Mouse (Mus musculus): Measurements from ENCODE around the gene Palm3. TPM values are rescaled to one million over a fixed set of nuclear protein-coding genes. Genes with fewer than 3 reads are reported as not detected.

Palm3 gene
- polyA plus RNA-seq, 1 experiment from 2014 or later, result 3.6 TPM

- Histone ChIP-seq H3K27me3 (replicated peaks; ENCODE audit: control insufficient read depth, insufficient read depth, low read length) (no peaks in the 10 kb centered on the region), H3K4me3 (ENCODE audit: low read depth, low read length) (no peak overlapping the region), H3K4me2 (ENCODE audit: low read depth, low read length) (no peak overlapping the region), H3K36me3 (ENCODE audit: control insufficient read depth, insufficient read depth, low read length) (no peaks in the 10 kb centered on the region), H3K9ac (ENCODE audit: low read depth, low read length) (no peak overlapping the region), H3K9me3 (ENCODE audit: control insufficient read depth, low read length) (no peaks in the 10 kb centered on the region), H3K27ac (replicated peaks; ENCODE audit: low read depth, low read length) (no peak overlapping the region), H3K4me1 (ENCODE audit: control insufficient read depth, insufficient read depth, low read length) (no peaks in the 10 kb centered on the region)
- WGBS, result 72% methylated on average over 2 of the region's 2 CpGs
- no peak for ATAC-seq (ENCODE audit: low read depth)
- DNase-seq (ENCODE audit: low spot score), result no peak
Observed at GRCm38 (mm10) chr8:84060245-84060644, 39.0 kb downstream of the Palm3 start.

GRCm38 (mm10) chr8:84063861-84064610 lies 42.8 kb downstream of the Palm3 start:
- no peak overlapping the region for H3K9ac ChIP-seq (ENCODE audit: low read depth, low read length)
- no peak for ATAC-seq (ENCODE audit: low read depth)
- H3K36me3 ChIP-seq (ENCODE audit: control insufficient read depth, insufficient read depth, low read length), result no peaks in the 10 kb centered on the region
- peaks cover 7% of the 10 kb centered on the region for H3K4me1 ChIP-seq (ENCODE audit: control insufficient read depth, insufficient read depth, low read length)
- H3K9me3 ChIP-seq (ENCODE audit: control insufficient read depth, low read length), result no peaks in the 10 kb centered on the region
- WGBS, result 60% methylated on average over 8 of the region's 8 CpGs
- H3K4me2 ChIP-seq (ENCODE audit: low read depth, low read length), result no peak overlapping the region
- no peak for DNase-seq (ENCODE audit: low spot score)
- no peaks in the 10 kb centered on the region for H3K27me3 ChIP-seq (replicated peaks; ENCODE audit: control insufficient read depth, insufficient read depth, low read length)
- no peak overlapping the region for H3K4me3 ChIP-seq (ENCODE audit: low read depth, low read length)
- no peak overlapping the region for H3K27ac ChIP-seq (replicated peaks; ENCODE audit: low read depth, low read length)

GRCm38 (mm10) chr8:84065037-84065436 lies 43.8 kb downstream of the Palm3 start, which contains the start of gene Gm10643:
Gene Gm10643 (minus strand): TSS chr8:84065137.
- no peak for DNase-seq (ENCODE audit: low spot score)

GRCm38 (mm10) chr8:84065457-84066072 lies 44.3 kb downstream of the Palm3 start:
- Histone ChIP-seq H3K4me1 (ENCODE audit: control insufficient read depth, insufficient read depth, low read length) (peaks cover 7% of the 10 kb centered on the region), H3K36me3 (ENCODE audit: control insufficient read depth, insufficient read depth, low read length) (no peaks in the 10 kb centered on the region), H3K27ac (replicated peaks; ENCODE audit: low read depth, low read length) (peak overlapping the region; percentile 83), H3K9ac (ENCODE audit: low read depth, low read length) (peak overlapping the region; percentile 81), H3K27me3 (replicated peaks; ENCODE audit: control insufficient read depth, insufficient read depth, low read length) (no peaks in the 10 kb centered on the region), H3K9me3 (ENCODE audit: control insufficient read depth, low read length) (no peaks in the 10 kb centered on the region), H3K4me3 (ENCODE audit: low read depth, low read length) (peak overlapping the region; percentile 95), H3K4me2 (ENCODE audit: low read depth, low read length) (peak overlapping the region; percentile 83)
- no peak for DNase-seq (ENCODE audit: low spot score)
- no peak for ATAC-seq (ENCODE audit: low read depth)
- 29% methylated on average over 5 of the region's 5 CpGs for WGBS

More at GRCm38 (mm10) chr8:84065037-84065436, 43.8 kb downstream of the Palm3 start, which contains the start of gene Gm10643:
- H3K27ac ChIP-seq (replicated peaks; ENCODE audit: low read depth, low read length), result peak within 1 kb of the TSS; percentile 83
- H3K4me1 ChIP-seq (ENCODE audit: control insufficient read depth, insufficient read depth, low read length), result peaks cover 7% of the 10 kb centered on the region
- no peaks in the 10 kb centered on the region for H3K9me3 ChIP-seq (ENCODE audit: control insufficient read depth, low read length)
- peak within 1 kb of the TSS; percentile 81 for H3K9ac ChIP-seq (ENCODE audit: low read depth, low read length)
- 85% methylated on average over 1 of the region's 1 CpGs for WGBS
- peak within 1 kb of the TSS; percentile 83 for H3K4me2 ChIP-seq (ENCODE audit: low read depth, low read length)
- H3K4me3 ChIP-seq (ENCODE audit: low read depth, low read length), result peak within 1 kb of the TSS; percentile 95
- H3K36me3 ChIP-seq (ENCODE audit: control insufficient read depth, insufficient read depth, low read length), result no peaks in the 10 kb centered on the region
- ATAC-seq (ENCODE audit: low read depth), result no peak
- H3K27me3 ChIP-seq (replicated peaks; ENCODE audit: control insufficient read depth, insufficient read depth, low read length), result no peaks in the 10 kb centered on the region

GRCm38 (mm10) chr8:84066291-84066930 lies 45.1 kb downstream of the Palm3 start, which contains the start of gene Rfx1:
Gene Rfx1 (plus strand): TSS chr8:84066834.
- H3K9me3 ChIP-seq (ENCODE audit: control insufficient read depth, low read length), result no peaks in the 10 kb centered on the region
- DNase-seq (ENCODE audit: low spot score) (peak; percentile 100), ATAC-seq (ENCODE audit: low read depth) (peak; percentile 98)
- WGBS, result under 1% methylated on average over 44 of the region's 51 CpGs
- no peaks in the 10 kb centered on the region for H3K36me3 ChIP-seq (ENCODE audit: control insufficient read depth, insufficient read depth, low read length)
- H3K4me3 ChIP-seq (ENCODE audit: low read depth, low read length), result peak within 1 kb of the TSS; percentile 95
- peak within 1 kb of the TSS; percentile 98 for H3K27ac ChIP-seq (replicated peaks; ENCODE audit: low read depth, low read length)
- no peaks in the 10 kb centered on the region for H3K27me3 ChIP-seq (replicated peaks; ENCODE audit: control insufficient read depth, insufficient read depth, low read length)
- peak within 1 kb of the TSS; percentile 95 for H3K9ac ChIP-seq (ENCODE audit: low read depth, low read length)
- H3K4me1 ChIP-seq (ENCODE audit: control insufficient read depth, insufficient read depth, low read length), result peaks cover 7% of the 10 kb centered on the region
- H3K4me2 ChIP-seq (ENCODE audit: low read depth, low read length), result peak within 1 kb of the TSS; percentile 83

- under 1% methylated on average over 32 of the region's 58 CpGs for whole genome bisulfite sequencing
Observed at GRCm38 (mm10) chr8:84067047-84067573, 45.8 kb downstream of the Palm3 start.

GRCm38 (mm10) chr8:84067911-84068310 lies 46.6 kb downstream of the Palm3 start:
- H3K4me1 ChIP-seq (ENCODE audit: control insufficient read depth, insufficient read depth, low read length), result peaks cover 7% of the 10 kb centered on the region
- no peaks in the 10 kb centered on the region for H3K36me3 ChIP-seq (ENCODE audit: control insufficient read depth, insufficient read depth, low read length)
- no peaks in the 10 kb centered on the region for H3K9me3 ChIP-seq (ENCODE audit: control insufficient read depth, low read length)
- peak overlapping the region; percentile 56 for H3K4me2 ChIP-seq (ENCODE audit: low read depth, low read length)
- peak overlapping the region; percentile 95; the same call in 1 of the 2 replicates for H3K4me3 ChIP-seq (ENCODE audit: low read depth, low read length)
- no peak for ATAC-seq (ENCODE audit: low read depth)
- H3K27me3 ChIP-seq (replicated peaks; ENCODE audit: control insufficient read depth, insufficient read depth, low read length), result no peaks in the 10 kb centered on the region
- DNase-seq (ENCODE audit: low spot score), result no peak
- 82% methylated on average over 7 of the region's 7 CpGs for WGBS
- no peak overlapping the region for H3K27ac ChIP-seq (replicated peaks; ENCODE audit: low read depth, low read length)
- no peak overlapping the region for H3K9ac ChIP-seq (ENCODE audit: low read depth, low read length)

More at GRCm38 (mm10) chr8:84067047-84067573, 45.8 kb downstream of the Palm3 start:
- peak overlapping the region; percentile 95 for H3K9ac ChIP-seq (ENCODE audit: low read depth, low read length)
- DNase-seq (ENCODE audit: low spot score) (peak; percentile 94), ATAC-seq (ENCODE audit: low read depth) (peak; percentile 64)
- H3K36me3 ChIP-seq (ENCODE audit: control insufficient read depth, insufficient read depth, low read length), result no peaks in the 10 kb centered on the region
- H3K9me3 ChIP-seq (ENCODE audit: control insufficient read depth, low read length), result no peaks in the 10 kb centered on the region
- peak overlapping the region; percentile 56 for H3K4me2 ChIP-seq (ENCODE audit: low read depth, low read length)
- H3K27me3 ChIP-seq (replicated peaks; ENCODE audit: control insufficient read depth, insufficient read depth, low read length), result no peaks in the 10 kb centered on the region
- H3K4me1 ChIP-seq (ENCODE audit: control insufficient read depth, insufficient read depth, low read length), result peaks cover 7% of the 10 kb centered on the region
- peak overlapping the region; percentile 95 for H3K4me3 ChIP-seq (ENCODE audit: low read depth, low read length)
- H3K27ac ChIP-seq (replicated peaks; ENCODE audit: low read depth, low read length), result peak overlapping the region; percentile 98

GRCm38 (mm10) chr8:84068316-84069035 lies 47.2 kb downstream of the Palm3 start:
- Histone ChIP-seq H3K4me3 (ENCODE audit: low read depth, low read length) (no peak overlapping the region), H3K36me3 (ENCODE audit: control insufficient read depth, insufficient read depth, low read length) (no peaks in the 10 kb centered on the region), H3K9ac (ENCODE audit: low read depth, low read length) (no peak overlapping the region), H3K9me3 (ENCODE audit: control insufficient read depth, low read length) (no peaks in the 10 kb centered on the region), H3K4me1 (ENCODE audit: control insufficient read depth, insufficient read depth, low read length) (peaks cover 7% of the 10 kb centered on the region), H3K27ac (replicated peaks; ENCODE audit: low read depth, low read length) (no peak overlapping the region), H3K4me2 (ENCODE audit: low read depth, low read length) (no peak overlapping the region), H3K27me3 (replicated peaks; ENCODE audit: control insufficient read depth, insufficient read depth, low read length) (no peaks in the 10 kb centered on the region)
- DNase-seq (ENCODE audit: low spot score) (no peak), ATAC-seq (ENCODE audit: low read depth) (no peak)
- 63% methylated on average over 12 of the region's 12 CpGs for whole genome bisulfite sequencing

Data from embryonic facial prominence, embryonic 14.5 days (tissue).